Mouse (Mus musculus) limb, embryonic 13.5 days (tissue): ENCODE measurements at regions not wholly inside any gene's neighbourhood (a gene's known extent, or its start where the extent isn't known, plus 50 kb on each side); places are given as distances from the start of the nearest gene placed in this dataset.
A peak's percentile ranks its signal among the peaks of the same experiment; 100 is the strongest.

Experiments used
- ATAC-seq: fragments of 200-750 bp; cut with Nextera tagmentation; 2 replicates; pipeline ENCODE4 v1.8.0; 2017; ENCODE audit warnings: low read depth, moderate number of reproducible peaks, moderate TSS enrichment; ENCODE audit not compliant: low FRiP score
- H3K27ac ChIP-seq: fragments of 300-500 bp; sonication (generic); 2 replicates; pipeline ENCODE4 v1.5.1; 2015; ENCODE audit warnings: inconsistent platforms, mild to moderate bottlenecking, moderate library complexity
- H3K27me3 ChIP-seq: fragments of 300-500 bp; sonication (generic); 2 replicates; pipeline ENCODE4 v1.6.1; 2015; ENCODE audit warnings: mild to moderate bottlenecking, inconsistent platforms
- H3K36me3 ChIP-seq: fragments of 300-500 bp; sonication (generic); 2 replicates; pipeline ENCODE4 v1.6.1; 2015; ENCODE audit warnings: inconsistent platforms, mild to moderate bottlenecking, moderate library complexity
- H3K4me1 ChIP-seq: fragments of 300-500 bp; sonication (generic); 2 replicates; pipeline ENCODE4 v1.6.1; 2015; ENCODE audit warnings: inconsistent platforms
- H3K4me2 ChIP-seq: fragments of 300-500 bp; sonication (generic); replicated peaks from 2 replicates; pipeline ENCODE4 v1.6.1; 2015; ENCODE audit warnings: inconsistent platforms, mild to moderate bottlenecking, moderate library complexity
- H3K4me3 ChIP-seq: fragments of 300-500 bp; sonication (generic); 2 replicates; pipeline ENCODE4 v1.5.1; 2015; ENCODE audit warnings: moderate library complexity, mild to moderate bottlenecking, inconsistent platforms
- H3K9ac ChIP-seq: fragments of 300-500 bp; sonication (generic); 2 replicates; pipeline ENCODE4 v1.6.1; 2015; ENCODE audit warnings: mild to moderate bottlenecking, inconsistent platforms
- H3K9me3 ChIP-seq: fragments of 300-500 bp; sonication (generic); 2 replicates; pipeline ENCODE4 v1.6.1; 2016; ENCODE audit warnings: inconsistent platforms
- WGBS: fragments of 180-500 bp; shearing (Covaris S2); methylation state at CpG from one replicate; pipeline ENCODE4 v1.1.7; 2015; 5-methylcytosine and 5-hydroxymethylcytosine counted together

- 78% methylated on average over 1 of the region's 1 CpGs for WGBS
- Histone ChIP-seq H3K4me3 (no peak overlapping the region), H3K27ac (no peak overlapping the region), H3K9ac (no peak overlapping the region), H3K4me1 (no peaks in the 10 kb centered on the region), H3K27me3 (no peaks in the 10 kb centered on the region), H3K36me3 (no peaks in the 10 kb centered on the region), H3K4me2 (no peak overlapping the region), H3K9me3 (no peaks in the 10 kb centered on the region)
- no peak for ATAC-seq
These were observed 578.3 kb downstream of the 1810013L24Rik start for GRCm38 (mm10) chr16:9408196-9408595.

GRCm38 (mm10) chr16:9430509-9430908, 564.9 kb downstream of the Grin2a start:
- Histone ChIP-seq H3K9ac (no peak overlapping the region), H3K9me3 (no peaks in the 10 kb centered on the region), H3K36me3 (no peaks in the 10 kb centered on the region), H3K4me3 (no peak overlapping the region), H3K4me2 (no peak overlapping the region), H3K4me1 (no peaks in the 10 kb centered on the region), H3K27ac (no peak overlapping the region), H3K27me3 (no peaks in the 10 kb centered on the region)
- ATAC-seq = no peak

- Histone ChIP-seq H3K27me3 (no peaks in the 10 kb centered on the region), H3K27ac (no peak overlapping the region), H3K4me3 (no peak overlapping the region)
These were observed 556.0 kb downstream of the Grin2a start for GRCm38 (mm10) chr16:9439300-9439856.

GRCm38 (mm10) chr16:9439891-9440290, 555.5 kb downstream of the Grin2a start:
- WGBS = 77% methylated on average over 1 of the region's 1 CpGs

More at GRCm38 (mm10) chr16:9439300-9439856, 556.0 kb downstream of the Grin2a start:
- Histone ChIP-seq H3K36me3 (no peaks in the 10 kb centered on the region), H3K4me1 (no peaks in the 10 kb centered on the region), H3K9me3 (no peaks in the 10 kb centered on the region), H3K4me2 (no peak overlapping the region), H3K9ac (no peak overlapping the region)
- no peak for ATAC-seq
- WGBS = 14% methylated on average over 2 of the region's 2 CpGs

GRCm38 (mm10) chr16:9452058-9452457, 543.3 kb downstream of the Grin2a start:
- Histone ChIP-seq H3K27me3 (no peaks in the 10 kb centered on the region), H3K4me1 (no peaks in the 10 kb centered on the region), H3K36me3 (no peaks in the 10 kb centered on the region), H3K27ac (no peak overlapping the region), H3K4me3 (no peak overlapping the region), H3K9ac (no peak overlapping the region), H3K9me3 (no peaks in the 10 kb centered on the region), H3K4me2 (no peak overlapping the region)
- WGBS = 80% methylated on average over 4 of the region's 4 CpGs
- no peak for ATAC-seq

More at GRCm38 (mm10) chr16:9439891-9440290, 555.5 kb downstream of the Grin2a start:
- Histone ChIP-seq H3K9ac (no peak overlapping the region), H3K4me2 (no peak overlapping the region), H3K4me3 (no peak overlapping the region), H3K4me1 (no peaks in the 10 kb centered on the region), H3K27me3 (no peaks in the 10 kb centered on the region), H3K9me3 (no peaks in the 10 kb centered on the region), H3K27ac (no peak overlapping the region), H3K36me3 (no peaks in the 10 kb centered on the region)
- ATAC-seq = no peak

- ATAC-seq = no peak
- no peak overlapping the region for H3K9ac ChIP-seq
- no peaks in the 10 kb centered on the region for H3K4me1 ChIP-seq
- 54% methylated on average over 6 of the region's 6 CpGs for WGBS
- no peak overlapping the region for H3K4me3 ChIP-seq
- H3K27me3 ChIP-seq = no peaks in the 10 kb centered on the region
- no peaks in the 10 kb centered on the region for H3K9me3 ChIP-seq
- no peaks in the 10 kb centered on the region for H3K36me3 ChIP-seq
- H3K4me2 ChIP-seq = no peak overlapping the region
- no peak overlapping the region for H3K27ac ChIP-seq
These were observed 537.8 kb downstream of the Grin2a start for GRCm38 (mm10) chr16:9457574-9457973.

- no peaks in the 10 kb centered on the region for H3K4me1 ChIP-seq
- WGBS = 92% methylated on average over 3 of the region's 3 CpGs
- no peaks in the 10 kb centered on the region for H3K9me3 ChIP-seq
- H3K27me3 ChIP-seq = no peaks in the 10 kb centered on the region
- no peak overlapping the region for H3K27ac ChIP-seq
- no peak overlapping the region for H3K9ac ChIP-seq
- no peak for ATAC-seq
- no peak overlapping the region for H3K4me3 ChIP-seq
- H3K36me3 ChIP-seq = no peaks in the 10 kb centered on the region
- H3K4me2 ChIP-seq = no peak overlapping the region
These were observed 532.9 kb downstream of the Grin2a start for GRCm38 (mm10) chr16:9462497-9462896.

GRCm38 (mm10) chr16:9469394-9469793, 526.0 kb downstream of the Grin2a start:
- Histone ChIP-seq H3K4me3 (no peak overlapping the region), H3K9me3 (no peaks in the 10 kb centered on the region), H3K27me3 (no peaks in the 10 kb centered on the region), H3K9ac (no peak overlapping the region), H3K27ac (no peak overlapping the region), H3K4me1 (no peaks in the 10 kb centered on the region), H3K4me2 (no peak overlapping the region), H3K36me3 (no peaks in the 10 kb centered on the region)
- no peak for ATAC-seq
- 64% methylated on average over 4 of the region's 4 CpGs for WGBS

GRCm38 (mm10) chr16:9485291-9485690, 510.1 kb downstream of the Grin2a start:
- Histone ChIP-seq H3K27ac (no peak overlapping the region), H3K27me3 (no peaks in the 10 kb centered on the region), H3K36me3 (no peaks in the 10 kb centered on the region), H3K4me1 (no peaks in the 10 kb centered on the region), H3K9me3 (no peaks in the 10 kb centered on the region), H3K9ac (no peak overlapping the region), H3K4me2 (no peak overlapping the region), H3K4me3 (no peak overlapping the region)
- 53% methylated on average over 1 of the region's 1 CpGs for WGBS
- ATAC-seq = no peak

GRCm38 (mm10) chr16:9498301-9498700, 497.1 kb downstream of the Grin2a start:
- no peaks in the 10 kb centered on the region for H3K4me1 ChIP-seq
- H3K4me2 ChIP-seq = no peak overlapping the region
- WGBS = 16% methylated on average over 2 of the region's 2 CpGs
- H3K36me3 ChIP-seq = no peaks in the 10 kb centered on the region
- H3K4me3 ChIP-seq = no peak overlapping the region
- H3K9ac ChIP-seq = no peak overlapping the region
- no peaks in the 10 kb centered on the region for H3K27me3 ChIP-seq
- no peaks in the 10 kb centered on the region for H3K9me3 ChIP-seq
- no peak overlapping the region for H3K27ac ChIP-seq
- ATAC-seq = no peak

- H3K4me2 ChIP-seq = no peak overlapping the region
- H3K4me1 ChIP-seq = no peaks in the 10 kb centered on the region
- ATAC-seq = peak; percentile 67
- 31% methylated on average over 4 of the region's 4 CpGs for WGBS
- H3K27me3 ChIP-seq = no peaks in the 10 kb centered on the region
- no peak overlapping the region for H3K27ac ChIP-seq
- H3K9ac ChIP-seq = no peak overlapping the region
- no peak overlapping the region for H3K4me3 ChIP-seq
- H3K9me3 ChIP-seq = no peaks in the 10 kb centered on the region
- no peaks in the 10 kb centered on the region for H3K36me3 ChIP-seq
These were observed 493.6 kb downstream of the Grin2a start for GRCm38 (mm10) chr16:9501713-9502112.

GRCm38 (mm10) chr16:9509666-9510065, 485.7 kb downstream of the Grin2a start:
- Histone ChIP-seq H3K4me3 (no peak overlapping the region), H3K4me1 (no peaks in the 10 kb centered on the region), H3K4me2 (no peak overlapping the region), H3K27me3 (no peaks in the 10 kb centered on the region), H3K27ac (no peak overlapping the region), H3K36me3 (no peaks in the 10 kb centered on the region), H3K9me3 (no peaks in the 10 kb centered on the region), H3K9ac (no peak overlapping the region)
- ATAC-seq = no peak
- WGBS = 78% methylated on average over 1 of the region's 1 CpGs

GRCm38 (mm10) chr16:9514538-9514937, 480.8 kb downstream of the Grin2a start:
- H3K27me3 ChIP-seq = no peaks in the 10 kb centered on the region
- no peaks in the 10 kb centered on the region for H3K9me3 ChIP-seq
- no peak overlapping the region for H3K4me2 ChIP-seq
- no peak overlapping the region for H3K4me3 ChIP-seq
- no peaks in the 10 kb centered on the region for H3K36me3 ChIP-seq
- H3K4me1 ChIP-seq = no peaks in the 10 kb centered on the region
- no peak overlapping the region for H3K9ac ChIP-seq
- ATAC-seq = no peak
- WGBS = 58% methylated on average over 4 of the region's 4 CpGs
- no peak overlapping the region for H3K27ac ChIP-seq
